Mouse (Mus musculus) bone marrow macrophage, adult 2 months (primary cell): Measurements from ENCODE around the gene Dpp9.
A peak's percentile ranks its signal among the peaks of the same experiment; 100 is the strongest.

ENCODE experiments used
- CTCF ChIP-seq: IDR thresholded peaks from 2 replicates; pipeline ENCODE4 v1.5.1; 2012; ENCODE audit warnings: low read depth, mild to moderate bottlenecking, low read length, moderate library complexity
- POLR2A ChIP-seq: IDR thresholded peaks from 2 replicates; pipeline ENCODE4 v1.6.1; 2012; ENCODE audit warnings: mild to moderate bottlenecking, low read depth, low read length, borderline replicate concordance

- TF ChIP-seq CTCF = peak; percentile 61
- TF ChIP-seq POLR2A = no peak
These were observed 45.3 kb upstream of the Dpp9 start for GRCm38 (mm10) chr17:56264020-56264419.
